Mouse (Mus musculus) central nervous system, embryonic 14 days (tissue): ENCODE data around the gene Lpxn. TPM values are rescaled to one million over a fixed set of nuclear protein-coding genes. Genes with fewer than 3 reads are reported as not detected.

Experiments
- polyA plus RNA-seq: library from polyadenylated mRNA; depleted of rRNA; stranded (reverse); fragments of >200 nt; gene quantifications from 2 replicates; pipeline ENCODE4 v1.2.3, GENCODE M21; 2012; rRNA removed

The Lpxn gene
- polyA plus RNA-seq: 1.6 and 2.0 TPM in 2 replicates

GRCm38 (mm10) chr19:12795511-12796327, at the start of gene Lpxn, which contains the start of gene Zfp91:
Gene Lpxn, plus strand, starts transcription at chr19:12796193.
Gene Zfp91, minus strand, starts transcription at chr19:12796126.

DNA sequence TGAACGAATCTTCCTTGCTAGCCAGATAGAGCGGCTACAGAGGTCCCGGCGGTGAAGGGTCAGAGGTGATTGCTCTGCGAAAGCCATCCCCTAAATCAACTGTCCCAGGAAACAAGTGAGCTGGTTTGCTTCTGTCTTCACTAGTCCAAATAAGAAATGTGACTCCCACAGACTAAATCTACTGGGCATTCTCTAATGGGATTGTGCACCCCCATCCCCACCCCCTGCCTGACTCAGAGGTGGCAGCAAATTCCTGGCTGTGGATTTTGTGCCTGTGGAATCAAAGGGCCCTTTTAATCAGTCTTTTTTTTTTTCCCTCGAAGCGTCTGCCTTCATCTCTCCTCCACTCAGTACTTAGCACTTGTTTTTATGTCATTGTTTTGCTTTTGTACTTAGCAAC, 30.7 kb upstream of the Lpxn start, which contains the start of gene Cntf:
Cntf (minus strand) TSS at position 325 of the 400 bp plus-strand sequence.

GRCm38 (mm10) chr19:12846382-12846781, 50.4 kb downstream of the Lpxn start, which contains the start of gene Gm5244:
Gene Gm5244, plus strand, starts transcription at chr19:12846682.

GRCm38 (mm10) chr19:12856983-12857382, 61.0 kb downstream of the Lpxn start, which contains the start of gene Olfr1444:
Gene Olfr1444, plus strand, starts transcription at chr19:12857283.

Other genes starting within 250 kb of the Lpxn start
- 0.05 and 0.10 TPM in 2 replicates for gene Gm4952, start 196.2 kb upstream of the Lpxn start, polyA plus RNA-seq
- 0.10 TPM in 1 of 2 replicates, not detected in the other for gene Glyat, start 162.9 kb upstream of the Lpxn start, polyA plus RNA-seq
- gene Olfr1442, start 125.8 kb upstream of the Lpxn start, polyA plus RNA-seq: not detected in 2 replicates
- gene Olfr1443, start 118.1 kb upstream of the Lpxn start, polyA plus RNA-seq: not detected in 2 replicates
- not detected in 2 replicates for gene Keg1, start 100.4 kb upstream of the Lpxn start, polyA plus RNA-seq
- 3.8 and 4.0 TPM in 2 replicates for gene Cntf, start 30.6 kb upstream of the Lpxn start, polyA plus RNA-seq
- gene Zfp91, start 67 bp upstream of the Lpxn start, polyA plus RNA-seq: 35.9 and 40.1 TPM in 2 replicates
- gene Gm5244, start 50.5 kb downstream of the Lpxn start, polyA plus RNA-seq: not detected in 2 replicates
- not detected in 2 replicates for gene Olfr1444, start 61.1 kb downstream of the Lpxn start, polyA plus RNA-seq
- gene Olfr1445, start 87.7 kb downstream of the Lpxn start, polyA plus RNA-seq: not detected in 2 replicates
- not detected in 2 replicates for gene Olfr1446, start 97.3 kb downstream of the Lpxn start, polyA plus RNA-seq
- not detected in 2 replicates for gene Olfr1447, start 107.5 kb downstream of the Lpxn start, polyA plus RNA-seq
- gene Olfr1448, start 128.2 kb downstream of the Lpxn start, polyA plus RNA-seq: not detected in 2 replicates
- not detected in 2 replicates for gene Olfr1449, start 134.6 kb downstream of the Lpxn start, polyA plus RNA-seq
- gene Olfr1450, start 154.1 kb downstream of the Lpxn start, polyA plus RNA-seq: not detected in 2 replicates
- not detected in 2 replicates for gene Olfr1451, start 198.8 kb downstream of the Lpxn start, polyA plus RNA-seq
- gene Olfr1453, start 232.1 kb downstream of the Lpxn start, polyA plus RNA-seq: not detected in 2 replicates